Mouse (Mus musculus) lung, adult 2 months (tissue): ENCODE results near the gene 4933406M09Rik.

ENCODE experiments used
- CTCF ChIP-seq: fragments of 200-500 bp; IDR thresholded peaks from 2 replicates; pipeline ENCODE4 v1.5.1; 2011; ENCODE audit warnings: mild to moderate bottlenecking, low read length, control low read depth; ENCODE audit not compliant: insufficient read depth
- POLR2A ChIP-seq: fragments of 200-500 bp; IDR thresholded peaks from 2 replicates; pipeline ENCODE4 v1.6.1; 2011; ENCODE audit warnings: low read depth, mild to moderate bottlenecking, control low read depth, low read length, borderline replicate concordance; ENCODE audit errors: extremely low read depth

- TF ChIP-seq POLR2A (no peak), CTCF (no peak)
These were observed 20.7 kb downstream of the 4933406M09Rik start for GRCm38 (mm10) chr1:134406414-134406771.
